ENCODE assay signal across 25 mouse cellular contexts in the genomic region with DNA sequence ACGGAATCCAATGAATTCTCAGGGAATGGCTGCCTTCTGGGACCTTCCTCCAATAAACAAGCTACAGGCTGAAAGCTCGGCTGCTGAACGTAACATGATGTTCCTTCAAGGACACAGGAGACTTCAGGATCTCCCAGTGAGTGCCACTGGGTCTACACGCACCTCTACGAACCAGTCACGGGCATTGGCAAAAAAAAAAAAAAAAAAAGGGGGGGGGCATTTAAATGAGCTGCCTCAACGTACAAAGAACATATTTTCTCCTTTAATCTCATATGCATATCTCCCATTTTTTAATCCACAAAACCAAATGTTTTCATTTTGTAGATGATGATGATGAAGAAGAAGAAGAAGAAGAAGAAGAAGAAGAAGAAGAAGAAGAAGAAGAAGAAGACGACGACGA. TPM values are rescaled to one million over a fixed set of nuclear protein-coding genes. Genes with fewer than 3 reads are reported as not detected.
DNase-seq lines count a peak whose midpoint lies in the region; ATAC-seq and TF ChIP-seq lines count a peak whose summit lies in the region.
"Had no signal": no experiment of that assay in that cellular context is flagged by ENCODE, and none has a peak within 500 bp of the region (broad histone marks: within the 10 kb centered on the region; RNA-seq: fewer than 3 reads in every experiment).

No protein-coding gene starts in this region.

- H3K36me3 ChIP-seq in CH12.LX (replicated peaks in 1 of 2; ENCODE audit: control insufficient read depth in 1 of 2, insufficient read depth in 1 of 2, low read length in 1 of 2) (peaks cover 0 to 2% of the 10 kb centered on the region in 2 experiments), MEL (ENCODE audit: control insufficient read depth in 1 of 2, insufficient read depth in 2 of 2, low read length in 2 of 2) (peaks cover 0 to 43% of the 10 kb centered on the region in 2 experiments; a peak in 2 of 4 replicates)
- H3K36me3 ChIP-seq in liver, embryonic 14.5 days (replicated peaks; ENCODE audit: control insufficient read depth, insufficient read depth, low read depth): no peaks in the 10 kb centered on the region; the same call in none of the 2 replicates
- H3K36me3 ChIP-seq in liver, postnatal 0 days (replicated peaks; ENCODE audit: insufficient read depth, low read length): no peaks in the 10 kb centered on the region
- H3K36me3 ChIP-seq: forebrain, embryonic 10.5 days; heart, embryonic 13.5 days; hindbrain, embryonic 15.5 days had no signal

- H3K27ac ChIP-seq in CH12.LX (ENCODE audit: insufficient read depth, low read depth) (no peak overlapping the region), MEL (ENCODE audit: control insufficient read depth, low read depth, low read length) (no peak overlapping the region)
- H3K27ac ChIP-seq in liver, embryonic 14.5 days: peak overlapping the region; percentile 38
- H3K27ac ChIP-seq in liver, postnatal 0 days (ENCODE audit: low read depth): 0 out of 2 replicates have a peak overlapping the region, but pooled peaks have one; percentile 39
- H3K27ac ChIP-seq: forebrain, embryonic 10.5 days; forebrain, embryonic 13.5 days; heart, embryonic 13.5 days; hindbrain, embryonic 15.5 days had no signal

- in situ Hi-C loops in CH12.LX (cut with MboI; ENCODE audit: low pct_ligation_motif_present, low pct_unique_long_range_greater_than_20kb, low sequenced_read_pairs): no loop called here

- dilution Hi-C loops in CH12.LX (cut with MboI; ENCODE audit: extremely low pct_ligation_motif_present, extremely low pct_unique_long_range_greater_than_20kb, low sequenced_read_pairs): no loop called here

- intact Hi-C loops in left cerebral cortex, postnatal 25 days (cut with DNase I): no loop called here

- peak overlapping the region; percentile 97 for H3K4me2 ChIP-seq in CH12.LX (ENCODE audit: insufficient read depth, low read depth, poor library complexity, severe bottlenecking)
- H3K4me2 ChIP-seq in liver, embryonic 14.5 days (ENCODE audit: low read depth): peak overlapping the region; percentile 80
- H3K4me2 ChIP-seq in liver, postnatal 0 days (ENCODE audit: low read depth, low read length): peak overlapping the region; percentile 70; the same call in 1 of the 2 replicates
- H3K4me2 ChIP-seq: forebrain, embryonic 13.5 days; heart, embryonic 13.5 days; hindbrain, embryonic 15.5 days had no signal

- peaks cover 30% of the 10 kb centered on the region for H3K79me2 ChIP-seq in CH12.LX (replicated peaks; ENCODE audit: control insufficient read depth, extremely low read depth, insufficient read depth, poor library complexity, severe bottlenecking)
- peaks cover 15% of the 10 kb centered on the region for H3K79me2 ChIP-seq in MEL (ENCODE audit: control insufficient read depth, insufficient read depth, low read length, poor library complexity)

- peaks cover 2 to 10% of the 10 kb centered on the region in 2 experiments; a peak in 1 of 4 replicates for H3K4me1 ChIP-seq in CH12.LX (ENCODE audit: control insufficient read depth in 1 of 2, insufficient read depth in 2 of 2)
- peaks cover 21 to 40% of the 10 kb centered on the region in 2 experiments for H3K4me1 ChIP-seq in MEL (ENCODE audit: control insufficient read depth in 1 of 2, insufficient read depth in 2 of 2, low read length in 2 of 2)
- H3K4me1 ChIP-seq in liver, embryonic 14.5 days (replicated peaks; ENCODE audit: control insufficient read depth in 2 of 2, insufficient read depth in 2 of 2, low read length in 1 of 2): peaks cover 59 to 62% of the 10 kb centered on the region in 2 experiments
- H3K4me1 ChIP-seq in liver, postnatal 0 days (ENCODE audit: insufficient read depth): peaks cover 35% of the 10 kb centered on the region

- 68% methylated on average over 10 of the region's 10 CpGs for WGBS in liver, embryonic 14.5 days (ENCODE audit: insufficient replicate concordance)
- 72% methylated on average over 10 of the region's 10 CpGs for WGBS in liver, postnatal 0 days (ENCODE audit: insufficient replicate concordance)

- H3K9ac ChIP-seq in CH12.LX (ENCODE audit: insufficient read depth, low read depth) (peak overlapping the region; percentile 74), MEL (ENCODE audit: control insufficient read depth, low read depth, low read length, poor library complexity, severe bottlenecking) (peak overlapping the region; percentile 57)
- no peak overlapping the region for H3K9ac ChIP-seq in liver, embryonic 14.5 days (replicated peaks)
- no peak overlapping the region for H3K9ac ChIP-seq in liver, postnatal 0 days (replicated peaks)
- H3K9ac ChIP-seq: forebrain, embryonic 13.5 days; heart, embryonic 13.5 days; hindbrain, embryonic 15.5 days had no signal

- no peak for DNase-seq in CH12.LX (ENCODE audit: extremely low read depth)
- no peak for DNase-seq in MEL (ENCODE audit: low read depth, low spot score)
- DNase-seq in liver, embryonic 14.5 days (ENCODE audit: low read depth in 3 of 3, low spot score in 3 of 3): no peak
- no peak for DNase-seq in liver, postnatal 0 days
- no peak for DNase-seq in left cerebral cortex, postnatal 25 days (ENCODE audit: low spot score in 2 of 2)
- DNase-seq in layer of hippocampus, adult 9-11 months: no peak
- DNase-seq: adrenal gland, postnatal 10 days; adrenal gland, postnatal 36 days; cerebellum, adult 18-20 months; cerebellum, adult 9-10 months; cerebellum, postnatal 14 days; gastrocnemius, postnatal 10 days; gastrocnemius, postnatal 36 days; heart, adult 11 months; heart, postnatal 14 days; heart, postnatal 4 days had no signal

- no peak for ATAC-seq in liver, embryonic 14.5 days (ENCODE audit: insufficient read depth)
- no peak for ATAC-seq in liver, postnatal 0 days
- ATAC-seq: CD4-positive, CD25-positive, alpha-beta regulatory T cell, adult 4 months; forebrain, embryonic 13.5 days; forebrain, embryonic 16.5 days; Patski had no signal

- TF ChIP-seq RAD21 in CH12.LX (IDR thresholded peaks at IDR 0.05; ENCODE audit: low read depth, low read length) (no peak), MEL (IDR thresholded peaks at IDR 0.05; ENCODE audit: low read depth, low read length) (no peak)

- H3K4me3 ChIP-seq in CH12.LX (replicated peaks in 1 of 3; ENCODE audit: low read depth in 2 of 3, low read length in 2 of 3, poor library complexity in 1 of 3) (peak overlapping the region in 2 of 3 experiments; percentile 14 to 51), MEL (ENCODE audit: control insufficient read depth in 1 of 2, insufficient read depth in 1 of 2, low read depth in 2 of 2, low read length in 2 of 2) (peak overlapping the region in 1 of 2 experiments; percentile 39; a peak in 2 of 4 replicates)
- H3K4me3 ChIP-seq in liver, embryonic 14.5 days (ENCODE audit: insufficient read depth in 1 of 2, low read depth in 2 of 2, low read length in 2 of 2): no peak overlapping the region; a peak in 1 of 4 replicates
- no peak overlapping the region for H3K4me3 ChIP-seq in liver, postnatal 0 days (ENCODE audit: low read depth, low read length)
- H3K4me3 ChIP-seq: forebrain, embryonic 10.5 days; forebrain, embryonic 13.5 days; heart, embryonic 13.5 days; hindbrain, embryonic 15.5 days had no signal

- H3K9me3 ChIP-seq in CH12.LX (replicated peaks; ENCODE audit: low read length) (peaks cover 12% of the 10 kb centered on the region), MEL (replicated peaks; ENCODE audit: insufficient read depth, low read length) (no peaks in the 10 kb centered on the region)
- H3K9me3 ChIP-seq in liver, embryonic 14.5 days (ENCODE audit: control insufficient read depth, low read length): no peaks in the 10 kb centered on the region
- no peaks in the 10 kb centered on the region for H3K9me3 ChIP-seq in liver, postnatal 0 days (ENCODE audit: low read length)
- H3K9me3 ChIP-seq: forebrain, embryonic 10.5 days; forebrain, embryonic 13.5 days; heart, embryonic 13.5 days; hindbrain, embryonic 15.5 days had no signal

- no peak for TF ChIP-seq CTCF in CH12.LX (conservative IDR thresholded peaks at IDR 0.05 in 1 of 2, IDR thresholded peaks at IDR 0.05 in 1 of 2; ENCODE audit: low read depth in 2 of 2, low read length in 2 of 2)
- TF ChIP-seq CTCF in MEL (IDR thresholded peaks at IDR 0.05 in 2 of 3, conservative IDR thresholded peaks at IDR 0.05 in 1 of 3; ENCODE audit: control insufficient read depth in 1 of 3, insufficient read depth in 1 of 3, low read depth in 2 of 3, low read length in 3 of 3, poor library complexity in 1 of 3, severe bottlenecking in 1 of 3): no peak
- no peak for TF ChIP-seq CTCF in liver, embryonic 14.5 days (IDR thresholded peaks at IDR 0.05; ENCODE audit: low read depth)
- TF ChIP-seq CTCF in liver, postnatal 0 days (IDR thresholded peaks at IDR 0.05; ENCODE audit: low read depth): no peak

- TF ChIP-seq EP300 in CH12.LX (IDR thresholded peaks at IDR 0.05; ENCODE audit: low read length) (no peak), MEL (IDR thresholded peaks at IDR 0.05; ENCODE audit: low read depth in 1 of 2, low read length in 2 of 2) (no peak)
- TF ChIP-seq EP300 in liver, embryonic 14.5 days (IDR thresholded peaks at IDR 0.05; ENCODE audit: low read depth): no peak
- TF ChIP-seq EP300 in liver, postnatal 0 days (IDR thresholded peaks at IDR 0.05; ENCODE audit: low read depth): no peak

- TF ChIP-seq POLR2A in CH12.LX (IDR thresholded peaks at IDR 0.05; ENCODE audit: low read depth, low read length) (no peak), MEL (IDR thresholded peaks at IDR 0.05; ENCODE audit: control insufficient read depth in 1 of 2, insufficient read depth in 1 of 2, low read depth in 1 of 2, low read length in 2 of 2, poor library complexity in 1 of 2) (no peak)

- no peaks in the 10 kb centered on the region for H3K27me3 ChIP-seq in CH12.LX (replicated peaks)
- no peaks in the 10 kb centered on the region for H3K27me3 ChIP-seq in MEL (ENCODE audit: control insufficient read depth in 1 of 2, insufficient read depth in 2 of 2, low read length in 2 of 2)
- H3K27me3 ChIP-seq in liver, embryonic 14.5 days (ENCODE audit: control insufficient read depth, insufficient read depth, low read length): no peaks in the 10 kb centered on the region
- no peaks in the 10 kb centered on the region for H3K27me3 ChIP-seq in liver, postnatal 0 days (ENCODE audit: insufficient read depth, low read length)
- H3K27me3 ChIP-seq: forebrain, embryonic 13.5 days; heart, embryonic 13.5 days; hindbrain, embryonic 15.5 days; Patski had no signal

RNA-seq across cellular contexts. Expression of gene Rffl, which starts 5.1 kb away (rescaled TPM):
- total RNA-seq in CH12.LX (2012; rRNA removed) (14.8 and 16.5 TPM in 2 replicates), CH12.LX (2014; rRNA removed) (1.2 and 1.5 TPM in 2 replicates), MEL (2012; rRNA removed) (15.5 and 17.8 TPM in 2 replicates)
- polyA plus RNA-seq in CH12.LX (2012; ENCODE audit: insufficient read length, low read depth) (3.0 TPM in 2 replicates), MEL (2012; ENCODE audit: insufficient read depth in 1 of 2, insufficient read length in 2 of 2, low read depth in 1 of 2, low replicate concordance in 2 of 2, missing spikeins in 1 of 2) (10 to 100 TPM in 1 of 2 experiments, not detected in 1; 15.2 TPM)
- 12.6 and 12.9 TPM in 2 replicates for polyA plus RNA-seq in liver, embryonic 14.5 days (2012; rRNA removed)
- polyA plus RNA-seq in liver, embryonic 14.5 days (2014; fragmentation: Nextera tagmentation; extraction: Ambion mirVana): 19.0 and 20.6 TPM in 2 replicates
- polyA plus RNA-seq in liver, postnatal 0 days (2015; fragmentation: Nextera tagmentation; extraction: Ambion mirVana): 10.1 and 11.3 TPM in 2 replicates
- 1 to 10 TPM; 8.6 to 9.7 TPM for total RNA-seq in left cerebral cortex, postnatal 25 days (2021)

RNA-seq across cellular contexts. Expression of gene Rad51d, which starts 24.5 kb away (rescaled TPM):
- total RNA-seq in CH12.LX (2012; rRNA removed) (27.2 and 35.5 TPM in 2 replicates), CH12.LX (2014; rRNA removed) (15.0 and 15.7 TPM in 2 replicates), MEL (2012; rRNA removed) (21.1 and 25.6 TPM in 2 replicates)
- polyA plus RNA-seq in CH12.LX (2012; ENCODE audit: insufficient read length, low read depth) (27.6 and 33.3 TPM in 2 replicates), MEL (2012; ENCODE audit: insufficient read depth in 1 of 2, insufficient read length in 2 of 2, low read depth in 1 of 2, low replicate concordance in 2 of 2, missing spikeins in 1 of 2) (10 to 100 TPM in 1 of 2 experiments, not detected in 1; 30.0 TPM)
- polyA plus RNA-seq in liver, embryonic 14.5 days (2012; rRNA removed): 2.8 and 3.5 TPM in 2 replicates
- 5.8 and 6.8 TPM in 2 replicates for polyA plus RNA-seq in liver, embryonic 14.5 days (2014; fragmentation: Nextera tagmentation; extraction: Ambion mirVana)
- 3.4 and 4.4 TPM in 2 replicates for polyA plus RNA-seq in liver, postnatal 0 days (2015; fragmentation: Nextera tagmentation; extraction: Ambion mirVana)
- total RNA-seq in left cerebral cortex, postnatal 25 days (2021): 10 to 100 TPM; 14.1 to 16.6 TPM

RNA-seq across cellular contexts. Expression of gene Fndc8, which starts 26.0 kb away (rescaled TPM):
- total RNA-seq in CH12.LX (2012; rRNA removed) (0.08 TPM in 1 of 2 replicates, not detected in the other), CH12.LX (2014; rRNA removed) (not detected in 2 replicates), MEL (2012; rRNA removed) (0.07 and 0.15 TPM in 2 replicates)
- polyA plus RNA-seq in CH12.LX (2012; ENCODE audit: insufficient read length, low read depth) (0.22 and 0.36 TPM in 2 replicates), MEL (2012; ENCODE audit: insufficient read depth in 1 of 2, insufficient read length in 2 of 2, low read depth in 1 of 2, low replicate concordance in 2 of 2, missing spikeins in 1 of 2) (under 1 TPM in 1 of 2 experiments, not detected in 1; 0.72 TPM)
- polyA plus RNA-seq in liver, embryonic 14.5 days (2012; rRNA removed): 0.07 and 0.09 TPM in 2 replicates
- 0.04 and 0.18 TPM in 2 replicates for polyA plus RNA-seq in liver, embryonic 14.5 days (2014; fragmentation: Nextera tagmentation; extraction: Ambion mirVana)
- 0.28 and 0.30 TPM in 2 replicates for polyA plus RNA-seq in liver, postnatal 0 days (2015; fragmentation: Nextera tagmentation; extraction: Ambion mirVana)
- total RNA-seq in left cerebral cortex, postnatal 25 days (2021): not detected
- total RNA-seq: adrenal gland, postnatal 36 days; ES-E14; gastrocnemius, adult 18-20 months; gastrocnemius, postnatal 10 days; gastrocnemius, postnatal 36 days; heart, postnatal 14 days had no signal

RNA-seq across cellular contexts. Expression of gene Nle1, which starts 42.3 kb away (rescaled TPM):
- 69.1 and 80.0 TPM in 2 replicates for total RNA-seq in CH12.LX (2012; rRNA removed)
- 54.4 and 54.9 TPM in 2 replicates for total RNA-seq in CH12.LX (2014; rRNA removed)
- polyA plus RNA-seq in CH12.LX (2012; ENCODE audit: insufficient read length, low read depth): 107 and 135 TPM in 2 replicates
- total RNA-seq in MEL (2012; rRNA removed): 79.6 and 97.3 TPM in 2 replicates
- 100 to 1,000 TPM in 1 of 2 experiments, not detected in 1; 103 TPM for polyA plus RNA-seq in MEL (2012; ENCODE audit: insufficient read depth in 1 of 2, insufficient read length in 2 of 2, low read depth in 1 of 2, low replicate concordance in 2 of 2, missing spikeins in 1 of 2)
- 26.1 and 27.2 TPM in 2 replicates for polyA plus RNA-seq in liver, embryonic 14.5 days (2012; rRNA removed)
- polyA plus RNA-seq in liver, embryonic 14.5 days (2014; fragmentation: Nextera tagmentation; extraction: Ambion mirVana): 11.9 and 13.8 TPM in 2 replicates
- polyA plus RNA-seq in liver, postnatal 0 days (2015; fragmentation: Nextera tagmentation; extraction: Ambion mirVana): 9.1 and 9.2 TPM in 2 replicates
- total RNA-seq in left cerebral cortex, postnatal 25 days (2021): 10 to 100 TPM; 32.3 to 32.8 TPM

RNA-seq across cellular contexts. Expression of gene Unc45b, which starts 44.4 kb away (rescaled TPM):
- total RNA-seq in CH12.LX (2012; rRNA removed) (0.08 TPM in 1 of 2 replicates, not detected in the other), CH12.LX (2014; rRNA removed) (0.08 TPM in 1 of 2 replicates, not detected in the other), MEL (2012; rRNA removed) (0.08 TPM in 1 of 2 replicates, not detected in the other)
- polyA plus RNA-seq in CH12.LX (2012; ENCODE audit: insufficient read length, low read depth) (0.19 and 0.26 TPM in 2 replicates), MEL (2012; ENCODE audit: insufficient read depth in 1 of 2, insufficient read length in 2 of 2, low read depth in 1 of 2, low replicate concordance in 2 of 2, missing spikeins in 1 of 2) (under 1 TPM in 1 of 2 experiments, not detected in 1; 0.29 TPM)
- polyA plus RNA-seq in liver, embryonic 14.5 days (2012; rRNA removed): 0.21 and 0.45 TPM in 2 replicates
- 0.57 and 0.95 TPM in 2 replicates for polyA plus RNA-seq in liver, embryonic 14.5 days (2014; fragmentation: Nextera tagmentation; extraction: Ambion mirVana)
- polyA plus RNA-seq in liver, postnatal 0 days (2015; fragmentation: Nextera tagmentation; extraction: Ambion mirVana): 1.6 TPM in 2 replicates
- 1 to 10 TPM; 1.8 to 3.1 TPM for total RNA-seq in left cerebral cortex, postnatal 25 days (2021)
- polyA plus RNA-seq: Patski had no signal

Comparison
In these comparisons a context has a peak if more than half of its experiments do, and no peak if none do; other contexts are left out.
1. H3K27ac ChIP-seq: peak in liver, embryonic 14.5 days (single experiment) and liver, postnatal 0 days (single experiment); none in CH12.LX (single experiment) and MEL (single experiment).
2. H3K4me3 ChIP-seq: peak in CH12.LX (2 of 3); none in liver, embryonic 14.5 days (0 of 2) and liver, postnatal 0 days (single experiment).
3. H3K9ac ChIP-seq: peak in CH12.LX (single experiment) and MEL (single experiment); none in liver, embryonic 14.5 days (single experiment) and liver, postnatal 0 days (single experiment).
4. Of the 35 proteins assayed by ChIP-seq in both MEL and CH12.LX: peak only in MEL: none; only in CH12.LX: BHLHE40, CHD1, MAZ and SIN3A; in both: ZNF384; in neither: 30.
5. Peak in every context shown above with its lines, with median percentiles within 50 percentile points of each other: H3K4me2 ChIP-seq.